Mouse (Mus musculus): ENCODE data around the gene Msrb3. TPM values are rescaled to one million over a fixed set of nuclear protein-coding genes. Genes with fewer than 3 reads are reported as not detected.

Gene Msrb3
- polyA plus RNA-seq, 1 experiment: 181 TPM

DNA sequence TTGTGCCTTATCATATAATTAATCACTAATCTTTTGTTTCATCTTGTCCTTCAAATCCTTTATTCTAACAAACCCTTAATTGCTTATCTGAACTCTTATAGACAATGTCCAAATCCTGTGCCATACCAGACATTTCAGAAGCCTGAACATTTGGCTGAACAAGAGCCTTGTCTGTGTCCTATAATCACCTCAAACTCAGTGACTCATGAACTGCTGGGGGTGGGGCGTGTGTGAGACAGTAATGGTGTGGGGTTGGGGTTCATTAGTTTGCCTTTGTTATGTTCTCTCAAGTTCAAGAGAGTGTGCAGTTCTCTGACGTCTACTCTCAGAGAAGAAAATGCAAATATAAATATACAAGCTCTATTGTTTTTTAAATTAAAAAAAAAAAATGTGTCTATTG is 22.6 kb upstream of the Msrb3 start:
- no peak overlapping the region for H3K27ac ChIP-seq (ENCODE audit: insufficient read depth, low read length)
- TF ChIP-seq POLR2A (IDR thresholded peaks at IDR 0.05; ENCODE audit: low read depth, low read length) (no peak), CTCF (IDR thresholded peaks at IDR 0.05; ENCODE audit: borderline replicate concordance, insufficient read depth, low read length) (no peak)
- H3K4me3 ChIP-seq (ENCODE audit: insufficient read depth, low read length): no peak overlapping the region
- peaks cover 3% of the 10 kb centered on the region; the same call in 1 of the 2 replicates for H3K4me1 ChIP-seq (ENCODE audit: control insufficient read depth, insufficient read depth, low read length)

- H3K4me3 ChIP-seq (ENCODE audit: insufficient read depth, low read length): no peak overlapping the region
- TF ChIP-seq POLR2A (IDR thresholded peaks at IDR 0.05; ENCODE audit: low read depth, low read length) (no peak), CTCF (IDR thresholded peaks at IDR 0.05; ENCODE audit: borderline replicate concordance, insufficient read depth, low read length) (no peak)
- no peak overlapping the region for H3K27ac ChIP-seq (ENCODE audit: insufficient read depth, low read length)
- H3K4me1 ChIP-seq (ENCODE audit: control insufficient read depth, insufficient read depth, low read length): peaks cover 3% of the 10 kb centered on the region; the same call in 1 of the 2 replicates
These were observed 21.7 kb upstream of the Msrb3 start for GRCm38 (mm10) chr10:120920604-120921003.

DNA sequence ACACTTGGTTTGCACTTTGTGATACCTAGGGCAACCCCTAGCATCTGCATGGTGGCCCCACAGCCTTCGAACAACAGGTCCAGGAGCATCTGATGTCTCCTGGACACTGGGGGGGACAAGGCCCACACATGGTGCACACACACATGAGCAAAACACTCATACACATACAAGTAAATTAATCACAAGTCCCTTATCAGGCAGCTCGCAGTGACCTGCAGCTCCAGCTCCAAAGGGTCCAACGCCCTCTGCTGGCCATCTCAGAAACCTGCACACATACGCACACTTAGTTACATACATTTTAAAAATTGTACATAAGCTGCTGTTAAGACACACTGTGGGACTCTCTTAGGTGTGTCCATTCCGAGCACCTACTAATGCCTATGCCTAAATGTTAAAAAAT is 17.3 kb upstream of the Msrb3 start:
- H3K4me3 ChIP-seq (ENCODE audit: insufficient read depth, low read length): no peak overlapping the region
- H3K4me1 ChIP-seq (ENCODE audit: control insufficient read depth, insufficient read depth, low read length): peaks cover 5% of the 10 kb centered on the region
- H3K27ac ChIP-seq (ENCODE audit: insufficient read depth, low read length): no peak overlapping the region
- TF ChIP-seq CTCF (IDR thresholded peaks at IDR 0.05; ENCODE audit: borderline replicate concordance, insufficient read depth, low read length): peak; percentile 26; the same call in 1 of the 2 replicates
- no peak for TF ChIP-seq POLR2A (IDR thresholded peaks at IDR 0.05; ENCODE audit: low read depth, low read length)

DNA sequence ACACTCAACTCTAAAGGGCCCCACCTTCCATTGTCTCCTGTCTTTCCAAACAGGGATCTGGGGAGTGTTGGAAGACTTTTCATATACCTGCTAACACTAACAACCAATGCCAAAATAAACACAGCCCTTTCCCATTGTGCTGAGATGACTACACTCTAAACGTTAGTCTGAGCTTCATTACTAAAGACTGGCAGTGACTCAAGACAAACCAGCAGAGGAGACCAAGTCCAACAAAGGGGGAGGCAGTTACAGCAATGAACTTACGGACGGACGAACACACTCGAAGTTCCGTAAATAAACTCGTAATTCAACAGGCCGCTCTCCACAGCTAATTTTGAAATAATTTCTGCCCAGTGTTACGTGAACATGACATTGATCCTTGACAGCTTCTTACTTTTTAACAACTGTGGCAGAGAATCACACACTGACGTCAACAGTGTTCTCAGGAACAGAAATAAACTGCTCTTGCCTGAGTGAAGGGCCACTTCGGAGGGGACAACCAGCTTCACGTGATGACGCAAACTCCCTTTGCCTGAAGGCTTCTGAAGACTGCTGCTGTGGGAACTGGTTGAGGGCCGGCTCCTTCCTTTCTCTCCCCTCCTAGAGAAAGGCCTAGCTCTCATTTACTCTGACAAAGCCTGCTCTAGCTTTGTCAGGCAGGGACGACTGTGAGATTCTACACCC is 16.2 kb upstream of the Msrb3 start:
- Histone ChIP-seq H3K4me1 (ENCODE audit: control insufficient read depth, insufficient read depth, low read length) (peaks cover 5% of the 10 kb centered on the region), H3K27ac (ENCODE audit: insufficient read depth, low read length) (peak overlapping the region; percentile 41; the same call in 1 of the 2 replicates), H3K4me3 (ENCODE audit: insufficient read depth, low read length) (no peak overlapping the region)
- TF ChIP-seq POLR2A (IDR thresholded peaks at IDR 0.05; ENCODE audit: low read depth, low read length) (no peak), CTCF (IDR thresholded peaks at IDR 0.05; ENCODE audit: borderline replicate concordance, insufficient read depth, low read length) (no peak)

GRCm38 (mm10) chr10:120914286-120914685 is 15.4 kb upstream of the Msrb3 start:
- H3K27ac ChIP-seq (ENCODE audit: insufficient read depth, low read length): no peak overlapping the region
- TF ChIP-seq POLR2A (IDR thresholded peaks at IDR 0.05; ENCODE audit: low read depth, low read length) (no peak), CTCF (IDR thresholded peaks at IDR 0.05; ENCODE audit: borderline replicate concordance, insufficient read depth, low read length) (no peak)

DNA sequence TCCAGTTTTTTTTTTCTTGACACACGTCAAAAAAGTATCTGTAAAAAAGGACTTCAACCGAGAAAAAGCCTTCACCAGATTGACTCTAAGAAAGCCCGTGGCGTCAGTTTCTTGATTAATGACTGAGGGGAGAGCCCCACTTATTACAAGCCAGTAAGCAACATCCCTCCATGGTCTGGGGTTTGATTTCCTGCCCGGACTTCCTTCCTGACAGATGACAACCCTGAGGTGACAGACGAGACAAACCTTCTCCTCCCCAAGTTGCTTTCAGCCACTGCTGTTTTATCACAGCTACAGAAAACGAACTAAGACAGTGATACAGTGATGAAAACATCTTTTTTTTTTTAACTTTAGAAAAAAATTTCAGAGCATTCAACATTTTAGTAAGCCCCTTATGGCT is 14.9 kb upstream of the Msrb3 start:
- no peak for TF ChIP-seq CTCF (IDR thresholded peaks at IDR 0.05; ENCODE audit: borderline replicate concordance, insufficient read depth, low read length)
- no peak for TF ChIP-seq POLR2A (IDR thresholded peaks at IDR 0.05; ENCODE audit: low read depth, low read length)
- H3K4me3 ChIP-seq (ENCODE audit: insufficient read depth, low read length): no peak overlapping the region
- no peak overlapping the region for H3K27ac ChIP-seq (ENCODE audit: insufficient read depth, low read length)
- H3K4me1 ChIP-seq (ENCODE audit: control insufficient read depth, insufficient read depth, low read length): peaks cover 5% of the 10 kb centered on the region

More at GRCm38 (mm10) chr10:120914286-120914685, 15.4 kb upstream of the Msrb3 start:
- H3K4me3 ChIP-seq (ENCODE audit: insufficient read depth, low read length): no peak overlapping the region
- peaks cover 5% of the 10 kb centered on the region for H3K4me1 ChIP-seq (ENCODE audit: control insufficient read depth, insufficient read depth, low read length)

DNA sequence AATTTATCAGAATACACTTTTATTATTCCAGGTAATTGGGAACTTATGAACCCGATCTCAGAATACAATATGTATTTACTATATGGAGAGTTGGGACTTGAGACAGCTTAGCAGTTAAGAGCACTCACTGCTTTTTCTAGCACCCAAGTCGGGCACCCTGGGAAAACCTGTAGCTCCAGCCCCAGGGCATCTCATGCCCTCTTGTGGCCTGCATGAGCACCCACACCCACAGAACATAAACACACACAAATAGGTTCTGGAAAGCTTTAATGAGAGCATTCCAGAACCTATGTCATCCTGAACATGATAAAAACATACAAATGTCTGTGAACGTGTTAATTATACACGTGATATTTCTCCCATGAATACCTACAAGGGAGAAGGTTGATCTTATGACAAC is 13.1 kb upstream of the Msrb3 start:
- Histone ChIP-seq H3K4me1 (ENCODE audit: control insufficient read depth, insufficient read depth, low read length) (peaks cover 5% of the 10 kb centered on the region), H3K4me3 (ENCODE audit: insufficient read depth, low read length) (no peak overlapping the region), H3K27ac (ENCODE audit: insufficient read depth, low read length) (no peak overlapping the region)
- TF ChIP-seq CTCF (IDR thresholded peaks at IDR 0.05; ENCODE audit: borderline replicate concordance, insufficient read depth, low read length) (0 out of 2 replicates have a peak, but pooled peaks have one; percentile 4), POLR2A (IDR thresholded peaks at IDR 0.05; ENCODE audit: low read depth, low read length) (no peak)

- TF ChIP-seq CTCF (IDR thresholded peaks at IDR 0.05; ENCODE audit: borderline replicate concordance, insufficient read depth, low read length) (no peak), POLR2A (IDR thresholded peaks at IDR 0.05; ENCODE audit: low read depth, low read length) (no peak)
- H3K4me3 ChIP-seq (ENCODE audit: insufficient read depth, low read length): no peak overlapping the region
- no peaks in the 10 kb centered on the region for H3K4me1 ChIP-seq (ENCODE audit: control insufficient read depth, insufficient read depth, low read length)
- H3K27ac ChIP-seq (ENCODE audit: insufficient read depth, low read length): no peak overlapping the region
These were observed 10.1 kb upstream of the Msrb3 start for GRCm38 (mm10) chr10:120908776-120909574.

DNA sequence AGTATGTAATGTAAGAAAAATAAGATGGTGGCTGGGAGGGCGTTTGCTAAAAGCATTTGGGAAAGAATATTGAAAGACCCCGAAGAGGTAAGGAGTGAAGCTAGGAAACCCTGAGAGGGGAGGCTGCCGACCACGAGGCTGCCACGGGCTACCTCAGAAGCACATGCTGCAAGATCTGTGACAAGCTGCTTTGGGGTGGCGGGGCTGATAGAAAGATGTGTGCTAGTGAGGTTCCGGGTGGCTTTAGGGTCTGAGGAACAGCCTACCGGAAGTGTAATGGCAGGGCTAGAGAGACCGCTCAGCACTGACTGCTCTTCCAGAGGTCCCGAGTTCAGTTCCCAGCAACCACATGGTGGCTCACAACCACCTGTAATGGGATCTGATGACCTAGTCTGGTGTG is 5.8 kb upstream of the Msrb3 start:
- H3K27ac ChIP-seq (ENCODE audit: insufficient read depth, low read length): no peak overlapping the region
- TF ChIP-seq POLR2A (IDR thresholded peaks at IDR 0.05; ENCODE audit: low read depth, low read length): no peak
- no peak for TF ChIP-seq CTCF (IDR thresholded peaks at IDR 0.05; ENCODE audit: borderline replicate concordance, insufficient read depth, low read length)
- no peak overlapping the region for H3K4me3 ChIP-seq (ENCODE audit: insufficient read depth, low read length)
- H3K4me1 ChIP-seq (ENCODE audit: control insufficient read depth, insufficient read depth, low read length): peaks cover 3% of the 10 kb centered on the region; the same call in 1 of the 2 replicates

All from embryonic fibroblast, embryonic 13.5 days (primary cell).